Mouse (Mus musculus) neural tube, embryonic 15.5 days (tissue): ENCODE results near the gene Ddx52. TPM values are rescaled to one million over a fixed set of nuclear protein-coding genes. Genes with fewer than 3 reads are reported as not detected.

ENCODE experiments used
- ATAC-seq: fragments of 200-750 bp; cut with Nextera tagmentation; 2 replicates; pipeline ENCODE4 v1.8.0; 2017; ENCODE audit warnings: mild to moderate bottlenecking, moderate TSS enrichment, moderate library complexity; ENCODE audit not compliant: low FRiP score
- H3K27ac ChIP-seq: fragments of 300-500 bp; sonication (generic); replicated peaks from 2 replicates; pipeline ENCODE4 v1.5.1; 2015; ENCODE audit warnings: mild to moderate bottlenecking, inconsistent platforms
- H3K27me3 ChIP-seq: fragments of 300-500 bp; sonication (generic); replicated peaks from 2 replicates; pipeline ENCODE4 v1.6.1; 2015; ENCODE audit warnings: inconsistent platforms
- H3K36me3 ChIP-seq: fragments of 300-500 bp; sonication (generic); 2 replicates; pipeline ENCODE4 v1.6.1; 2015; ENCODE audit warnings: inconsistent platforms
- H3K4me1 ChIP-seq: fragments of 300-500 bp; sonication (generic); 2 replicates; pipeline ENCODE4 v1.6.1; 2015; ENCODE audit warnings: inconsistent platforms
- H3K4me2 ChIP-seq: fragments of 300-500 bp; sonication (generic); 2 replicates; pipeline ENCODE4 v1.6.1; 2015; ENCODE audit warnings: inconsistent platforms, mild to moderate bottlenecking, moderate library complexity
- H3K4me3 ChIP-seq: fragments of 300-500 bp; sonication (generic); replicated peaks from 2 replicates; pipeline ENCODE4 v1.5.1; 2015; ENCODE audit warnings: mild to moderate bottlenecking, inconsistent platforms
- H3K9ac ChIP-seq: fragments of 300-500 bp; sonication (generic); replicated peaks from 2 replicates; pipeline ENCODE4 v1.6.1; 2015; ENCODE audit warnings: mild to moderate bottlenecking, inconsistent platforms
- H3K9me3 ChIP-seq: fragments of 300-500 bp; sonication (generic); replicated peaks from 2 replicates; pipeline ENCODE4 v1.6.1; 2016; ENCODE audit warnings: inconsistent platforms
- WGBS: fragments of 180-500 bp; shearing (Covaris S2); methylation state at CpG from one replicate; pipeline ENCODE4 v1.1.7; 2015; ENCODE audit warnings: mixed read lengths; 5-methylcytosine and 5-hydroxymethylcytosine counted together
- polyA plus RNA-seq: library from polyadenylated mRNA; unstranded; fragments of >200 nt; fragmentation: Nextera tagmentation; extraction: Ambion mirVana; gene quantifications from 2 replicates; pipeline ENCODE4 v1.2.1, GENCODE M21; 2015

Ddx52 gene
- polyA plus RNA-seq, 1 experiment from 2014 or later: 21.6 TPM

- H3K36me3 ChIP-seq: peaks cover 92% of the 10 kb centered on the region
- H3K27ac ChIP-seq: no peak overlapping the region
- H3K27me3 ChIP-seq: no peaks in the 10 kb centered on the region
- H3K9ac ChIP-seq: no peak overlapping the region
- H3K4me2 ChIP-seq: no peak overlapping the region
- no peak for ATAC-seq
- WGBS: 74% methylated on average over 3 of the region's 3 CpGs
- no peaks in the 10 kb centered on the region for H3K9me3 ChIP-seq
- no peaks in the 10 kb centered on the region for H3K4me1 ChIP-seq
- no peak overlapping the region for H3K4me3 ChIP-seq
Observed at GRCm38 (mm10) chr11:83998993-83999392, 57.1 kb downstream of the Ddx52 start.

- Histone ChIP-seq H3K36me3 (peaks cover 92% of the 10 kb centered on the region), H3K27ac (peak overlapping the region; percentile 18; the same call in 1 of the 2 replicates), H3K4me3 (no peak overlapping the region), H3K27me3 (no peaks in the 10 kb centered on the region), H3K9ac (no peak overlapping the region), H3K4me2 (no peak overlapping the region), H3K4me1 (no peaks in the 10 kb centered on the region), H3K9me3 (no peaks in the 10 kb centered on the region)
- WGBS: 78% methylated on average over 4 of the region's 4 CpGs
- no peak for ATAC-seq
Observed at GRCm38 (mm10) chr11:83999411-83999915, 57.6 kb downstream of the Ddx52 start.

- 85% methylated on average over 3 of the region's 3 CpGs for WGBS
- no peaks in the 10 kb centered on the region for H3K27me3 ChIP-seq
- no peak overlapping the region for H3K4me2 ChIP-seq
- no peaks in the 10 kb centered on the region for H3K4me1 ChIP-seq
- no peak overlapping the region for H3K27ac ChIP-seq
- no peak overlapping the region for H3K9ac ChIP-seq
- H3K36me3 ChIP-seq: peaks cover 90% of the 10 kb centered on the region
- H3K9me3 ChIP-seq: no peaks in the 10 kb centered on the region
- ATAC-seq: no peak
- H3K4me3 ChIP-seq: no peak overlapping the region
Observed at GRCm38 (mm10) chr11:84001257-84001656, 59.4 kb downstream of the Ddx52 start.

GRCm38 (mm10) chr11:84003986-84004385 lies 62.1 kb downstream of the Ddx52 start:
- WGBS: 77% methylated on average over 6 of the region's 6 CpGs
- no peak overlapping the region for H3K27ac ChIP-seq

GRCm38 (mm10) chr11:84009001-84009400 lies 67.1 kb downstream of the Ddx52 start:
- no peak for ATAC-seq
- no peak overlapping the region for H3K27ac ChIP-seq
- 81% methylated on average over 9 of the region's 9 CpGs for WGBS
- H3K4me1 ChIP-seq: peaks cover 27% of the 10 kb centered on the region
- H3K4me3 ChIP-seq: no peak overlapping the region
- H3K36me3 ChIP-seq: peaks cover 45% of the 10 kb centered on the region
- no peaks in the 10 kb centered on the region for H3K9me3 ChIP-seq
- no peak overlapping the region for H3K9ac ChIP-seq
- H3K4me2 ChIP-seq: no peak overlapping the region
- H3K27me3 ChIP-seq: no peaks in the 10 kb centered on the region

More at GRCm38 (mm10) chr11:84003986-84004385, 62.1 kb downstream of the Ddx52 start:
- H3K9ac ChIP-seq: no peak overlapping the region
- peaks cover 80% of the 10 kb centered on the region for H3K36me3 ChIP-seq
- no peaks in the 10 kb centered on the region for H3K27me3 ChIP-seq
- no peak overlapping the region for H3K4me2 ChIP-seq
- no peak overlapping the region for H3K4me3 ChIP-seq
- no peak for ATAC-seq
- H3K9me3 ChIP-seq: no peaks in the 10 kb centered on the region
- no peaks in the 10 kb centered on the region for H3K4me1 ChIP-seq

GRCm38 (mm10) chr11:84010411-84010810 lies 68.5 kb downstream of the Ddx52 start:
- WGBS: 60% methylated on average over 9 of the region's 9 CpGs
- H3K27me3 ChIP-seq: no peaks in the 10 kb centered on the region
- H3K36me3 ChIP-seq: peaks cover 32% of the 10 kb centered on the region
- ATAC-seq: no peak
- H3K4me1 ChIP-seq: peaks cover 27% of the 10 kb centered on the region
- H3K4me2 ChIP-seq: no peak overlapping the region
- H3K9ac ChIP-seq: no peak overlapping the region
- no peak overlapping the region for H3K4me3 ChIP-seq
- no peak overlapping the region for H3K27ac ChIP-seq
- H3K9me3 ChIP-seq: no peaks in the 10 kb centered on the region

- H3K9ac ChIP-seq: no peak overlapping the region
- H3K9me3 ChIP-seq: no peaks in the 10 kb centered on the region
- 21% methylated on average over 12 of the region's 12 CpGs for WGBS
- no peak overlapping the region for H3K4me3 ChIP-seq
- no peak overlapping the region for H3K4me2 ChIP-seq
- peaks cover 27% of the 10 kb centered on the region for H3K36me3 ChIP-seq
- ATAC-seq: no peak
- peaks cover 27% of the 10 kb centered on the region for H3K4me1 ChIP-seq
- no peaks in the 10 kb centered on the region for H3K27me3 ChIP-seq
- H3K27ac ChIP-seq: no peak overlapping the region
Observed at GRCm38 (mm10) chr11:84011050-84011449, 69.2 kb downstream of the Ddx52 start.

- H3K4me2 ChIP-seq: no peak overlapping the region
- peaks cover 27% of the 10 kb centered on the region for H3K4me1 ChIP-seq
- peaks cover 23% of the 10 kb centered on the region for H3K36me3 ChIP-seq
- no peak overlapping the region for H3K9ac ChIP-seq
- H3K27me3 ChIP-seq: no peaks in the 10 kb centered on the region
- H3K9me3 ChIP-seq: no peaks in the 10 kb centered on the region
- ATAC-seq: no peak
- no peak overlapping the region for H3K4me3 ChIP-seq
- WGBS: 31% methylated on average over 2 of the region's 2 CpGs
- H3K27ac ChIP-seq: no peak overlapping the region
Observed at GRCm38 (mm10) chr11:84011576-84011975, 69.7 kb downstream of the Ddx52 start.

Other genes starting within 250 kb of the Ddx52 start
- gene Wfdc17, start 238.1 kb upstream of the Ddx52 start, polyA plus RNA-seq: 0.84 and 1.1 TPM in 2 replicates
- gene Wfdc18, start 233.0 kb upstream of the Ddx52 start, polyA plus RNA-seq: 0.91 TPM in 1 of 2 replicates, not detected in the other
- gene Wfdc21, start 195.1 kb upstream of the Ddx52 start, polyA plus RNA-seq: 0.41 and 2.0 TPM in 2 replicates
- 28.1 and 32.4 TPM in 2 replicates for gene Heatr6, start 188.4 kb upstream of the Ddx52 start, polyA plus RNA-seq
- 0.77 and 1.2 TPM in 2 replicates for gene Hnf1b, start 92.0 kb upstream of the Ddx52 start, polyA plus RNA-seq
- 18.3 and 19.6 TPM in 2 replicates for gene Synrg, start 22.4 kb downstream of the Ddx52 start, polyA plus RNA-seq
- gene Dusp14, start 127.2 kb downstream of the Ddx52 start, polyA plus RNA-seq: 6.0 and 11.5 TPM in 2 replicates
- 27.1 and 28.4 TPM in 2 replicates for gene Tada2a, start 187.5 kb downstream of the Ddx52 start, polyA plus RNA-seq
- gene Acaca, start 187.6 kb downstream of the Ddx52 start, polyA plus RNA-seq: 19.2 and 22.9 TPM in 2 replicates
- gene Gm11437, start 225.4 kb downstream of the Ddx52 start, polyA plus RNA-seq: 0.24 TPM in 1 of 2 replicates, not detected in the other